Mouse (Mus musculus): ENCODE results near the gene Dnajb8.

Dnajb8 gene

GRCm38 (mm10) chr6:88227537-88227936 is 5.5 kb downstream of the Dnajb8 start:
- no peak for DNase-seq (ENCODE audit: low read depth, low spot score)

GRCm38 (mm10) chr6:88229221-88229620 is 7.2 kb downstream of the Dnajb8 start:
- DNase-seq (ENCODE audit: low read depth, low spot score) = no peak

- DNase-seq (ENCODE audit: low read depth, low spot score) = no peak
These were observed 9.8 kb downstream of the Dnajb8 start for GRCm38 (mm10) chr6:88231821-88232220.

- no peak for DNase-seq (ENCODE audit: low read depth, low spot score)
These were observed 10.2 kb downstream of the Dnajb8 start for GRCm38 (mm10) chr6:88232221-88232620.

GRCm38 (mm10) chr6:88233996-88234395 is 11.9 kb downstream of the Dnajb8 start:
- DNase-seq (ENCODE audit: low read depth, low spot score) = no peak

GRCm38 (mm10) chr6:88235461-88235860 is 13.4 kb downstream of the Dnajb8 start:
- DNase-seq (ENCODE audit: low read depth, low spot score) = no peak

GRCm38 (mm10) chr6:88235983-88236382 is 13.9 kb downstream of the Dnajb8 start:
- peak; percentile 52 for DNase-seq (ENCODE audit: low read depth, low spot score)

- no peak for DNase-seq (ENCODE audit: low read depth, low spot score)
These were observed 14.4 kb downstream of the Dnajb8 start for GRCm38 (mm10) chr6:88236513-88236912.

- peak; percentile 74 for DNase-seq (ENCODE audit: low read depth, low spot score)
These were observed 20.5 kb downstream of the Dnajb8 start for GRCm38 (mm10) chr6:88242604-88243003.

- DNase-seq (ENCODE audit: low read depth, low spot score) = no peak
These were observed 27.2 kb downstream of the Dnajb8 start for GRCm38 (mm10) chr6:88249231-88249630.

GRCm38 (mm10) chr6:88251396-88251795 is 29.3 kb downstream of the Dnajb8 start:
- DNase-seq (ENCODE audit: low read depth, low spot score) = no peak

GRCm38 (mm10) chr6:88251798-88252478 is 29.9 kb downstream of the Dnajb8 start:
- no peak for DNase-seq (ENCODE audit: low read depth, low spot score)

- DNase-seq (ENCODE audit: low read depth, low spot score) = no peak
These were observed 32.0 kb downstream of the Dnajb8 start for GRCm38 (mm10) chr6:88254082-88254481.

GRCm38 (mm10) chr6:88255435-88255834 is 33.4 kb downstream of the Dnajb8 start:
- DNase-seq (ENCODE audit: low read depth, low spot score) = no peak

- DNase-seq (ENCODE audit: low read depth, low spot score) = no peak
These were observed 37.6 kb downstream of the Dnajb8 start for GRCm38 (mm10) chr6:88259621-88260020.

- DNase-seq (ENCODE audit: low read depth, low spot score) = no peak
These were observed 38.6 kb downstream of the Dnajb8 start for GRCm38 (mm10) chr6:88260645-88261044.

GRCm38 (mm10) chr6:88262160-88262559 is 40.1 kb downstream of the Dnajb8 start:
- no peak for DNase-seq (ENCODE audit: low read depth, low spot score)

- no peak for DNase-seq (ENCODE audit: low read depth, low spot score)
These were observed 43.3 kb downstream of the Dnajb8 start for GRCm38 (mm10) chr6:88265355-88265754.

GRCm38 (mm10) chr6:88266055-88266454 is 44.0 kb downstream of the Dnajb8 start:
- no peak for DNase-seq (ENCODE audit: low read depth, low spot score)

GRCm38 (mm10) chr6:88267068-88267467 is 45.0 kb downstream of the Dnajb8 start:
- DNase-seq (ENCODE audit: low read depth, low spot score) = no peak

GRCm38 (mm10) chr6:88267970-88268369 is 45.9 kb downstream of the Dnajb8 start:
- no peak for DNase-seq (ENCODE audit: low read depth, low spot score)

- DNase-seq (ENCODE audit: low read depth, low spot score) = no peak
These were observed 52.6 kb downstream of the Dnajb8 start for GRCm38 (mm10) chr6:88274623-88275022.

GRCm38 (mm10) chr6:88276221-88276620 is 54.2 kb downstream of the Dnajb8 start:
- no peak for DNase-seq (ENCODE audit: low read depth, low spot score)

GRCm38 (mm10) chr6:88277242-88277641 is 55.2 kb downstream of the Dnajb8 start:
- no peak for DNase-seq (ENCODE audit: low read depth, low spot score)

Data from mesoderm, embryonic 11.5 days (tissue).